Mouse (Mus musculus): ENCODE results near the gene Fbln2. TPM values are rescaled to one million over a fixed set of nuclear protein-coding genes. Genes with fewer than 3 reads are reported as not detected.

The Fbln2 gene
- total and polyA plus RNA-seq, 3 experiments: 0.81 TPM; not detected in 2

DNA sequence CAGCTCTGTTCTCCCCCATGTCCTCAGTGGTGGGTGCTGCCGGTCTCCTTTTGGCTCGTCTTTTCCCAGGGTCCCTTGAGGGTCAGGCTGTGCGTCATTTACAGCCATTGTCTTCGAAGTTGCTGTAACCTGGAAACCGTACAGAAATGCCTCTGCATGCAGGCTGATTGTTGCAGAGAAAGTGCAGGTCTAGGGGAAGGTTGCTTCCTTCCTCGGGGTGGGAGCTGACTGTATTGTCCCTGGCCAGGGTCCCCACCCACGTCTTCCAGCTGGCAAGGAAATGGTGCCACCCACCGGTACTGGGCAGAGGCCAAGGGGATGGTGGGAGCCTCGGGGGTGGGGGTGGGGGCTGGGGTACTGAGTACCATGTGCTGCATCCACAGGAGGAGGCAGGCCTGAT is 6.2 kb downstream of the Fbln2 start:
- dilution Hi-C loops (cut with MboI; ENCODE audit: extremely low pct_ligation_motif_present, extremely low pct_unique_long_range_greater_than_20kb, low sequenced_read_pairs) (no loop called here), in situ Hi-C loops (cut with MboI; ENCODE audit: low pct_ligation_motif_present, low pct_unique_long_range_greater_than_20kb, low sequenced_read_pairs) (no loop called here)
- no peak overlapping the region for H3K27ac ChIP-seq (ENCODE audit: insufficient read depth, low read depth)
- TF ChIP-seq NELFE (IDR thresholded peaks at IDR 0.05; ENCODE audit: low read depth, low read length) (no peak), ETS1 (conservative IDR thresholded peaks at IDR 0.05; ENCODE audit: low read depth, low read length) (no peak), CTCF (conservative IDR thresholded peaks at IDR 0.05 in 1 of 2, IDR thresholded peaks at IDR 0.05 in 1 of 2; ENCODE audit: low read depth in 2 of 2, low read length in 2 of 2) (no peak), HCFC1 (IDR thresholded peaks at IDR 0.05; ENCODE audit: low read depth, low read length) (no peak), E2F4 (IDR thresholded peaks at IDR 0.05; ENCODE audit: insufficient replicate concordance, low read depth, low read length) (no peak), RCOR1 (conservative IDR thresholded peaks at IDR 0.05; ENCODE audit: low read depth, low read length) (no peak), ZNF384 (IDR thresholded peaks at IDR 0.05; ENCODE audit: low read depth, low read length) (no peak), POLR2AphosphoS2 (IDR thresholded peaks at IDR 0.05; ENCODE audit: low read depth, low read length) (no peak), TBP (conservative IDR thresholded peaks at IDR 0.05; ENCODE audit: low read depth, low read length) (no peak), ZKSCAN1 (IDR thresholded peaks at IDR 0.05; ENCODE audit: borderline replicate concordance, low read depth, low read length) (no peak), JUN (IDR thresholded peaks at IDR 0.05; ENCODE audit: insufficient read depth, low read depth, low read length) (no peak), TCF12 (IDR thresholded peaks at IDR 0.05; ENCODE audit: low read depth, low read length) (no peak), PAX5 (IDR thresholded peaks at IDR 0.05; ENCODE audit: low read length) (no peak), IRF4 (IDR thresholded peaks at IDR 0.05; ENCODE audit: low read depth, low read length) (no peak), CHD2 (IDR thresholded peaks at IDR 0.05; ENCODE audit: low read length) (no peak), KAT2A (IDR thresholded peaks at IDR 0.05; ENCODE audit: insufficient replicate concordance, low read length) (no peak), POLR2A (IDR thresholded peaks at IDR 0.05; ENCODE audit: low read depth, low read length) (no peak), RAD21 (IDR thresholded peaks at IDR 0.05; ENCODE audit: low read depth, low read length) (no peak), MAX (IDR thresholded peaks at IDR 0.05; ENCODE audit: low read length) (no peak), CHD1 (IDR thresholded peaks at IDR 0.05; ENCODE audit: low read depth, low read length) (no peak)
- no peak overlapping the region for H3K4me2 ChIP-seq (ENCODE audit: insufficient read depth, low read depth, poor library complexity, severe bottlenecking)
- H3K36me3 ChIP-seq (replicated peaks in 1 of 2; ENCODE audit: control insufficient read depth in 1 of 2, insufficient read depth in 1 of 2, low read length in 1 of 2): no peaks in the 10 kb centered on the region
- H3K27me3 ChIP-seq (replicated peaks): peaks cover 96% of the 10 kb centered on the region
- no peak overlapping the region for H3K9ac ChIP-seq (ENCODE audit: insufficient read depth, low read depth)
- H3K4me1 ChIP-seq (ENCODE audit: control insufficient read depth in 1 of 2, insufficient read depth in 2 of 2): no peaks in the 10 kb centered on the region
- DNase-seq (ENCODE audit: extremely low read depth): no peak
- no peaks in the 10 kb centered on the region for H3K9me3 ChIP-seq (replicated peaks; ENCODE audit: low read length)
- no peaks in the 10 kb centered on the region for H3K79me2 ChIP-seq (replicated peaks; ENCODE audit: control insufficient read depth, extremely low read depth, insufficient read depth, poor library complexity, severe bottlenecking)
- no peak overlapping the region for H3K4me3 ChIP-seq (replicated peaks in 1 of 3; ENCODE audit: low read depth in 2 of 3, low read length in 2 of 3, poor library complexity in 1 of 3)

DNA sequence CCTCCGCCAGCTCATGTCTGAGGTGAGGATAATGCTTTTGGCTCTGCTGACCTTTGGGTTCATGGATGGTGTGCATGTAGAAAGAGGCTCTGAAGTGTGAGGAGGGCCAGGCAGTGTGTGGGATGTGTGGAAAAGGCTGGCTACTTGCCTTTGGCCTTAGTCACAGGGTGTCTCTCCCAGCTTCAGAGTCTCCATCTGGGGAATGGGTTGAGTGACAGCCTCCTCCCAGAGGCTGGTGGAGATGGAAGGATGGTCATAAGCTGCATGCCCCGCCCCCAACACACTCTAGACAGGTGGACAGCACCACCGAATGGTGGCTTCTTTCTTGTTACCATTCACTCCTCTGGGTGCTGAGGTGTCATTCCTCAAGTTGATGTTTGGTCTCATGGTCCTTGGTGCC is 6.6 kb downstream of the Fbln2 start:
- in situ Hi-C loops (cut with MboI; ENCODE audit: low pct_ligation_motif_present, low pct_unique_long_range_greater_than_20kb, low sequenced_read_pairs) (no loop called here), dilution Hi-C loops (cut with MboI; ENCODE audit: extremely low pct_ligation_motif_present, extremely low pct_unique_long_range_greater_than_20kb, low sequenced_read_pairs) (no loop called here)
- TF ChIP-seq CTCF (conservative IDR thresholded peaks at IDR 0.05 in 1 of 2, IDR thresholded peaks at IDR 0.05 in 1 of 2; ENCODE audit: low read depth in 2 of 2, low read length in 2 of 2) (no peak; a peak in 1 of 4 replicates), KAT2A (IDR thresholded peaks at IDR 0.05; ENCODE audit: insufficient replicate concordance, low read length) (no peak), ELF1 (IDR thresholded peaks at IDR 0.05; ENCODE audit: low read depth, low read length) (no peak), NELFE (IDR thresholded peaks at IDR 0.05; ENCODE audit: low read depth, low read length) (no peak), SMC3 (IDR thresholded peaks at IDR 0.05; ENCODE audit: low read depth, low read length) (no peak), TCF12 (IDR thresholded peaks at IDR 0.05; ENCODE audit: low read depth, low read length) (no peak), USF2 (conservative IDR thresholded peaks at IDR 0.05; ENCODE audit: low read depth, low read length) (no peak), IRF4 (IDR thresholded peaks at IDR 0.05; ENCODE audit: low read depth, low read length) (no peak), ZNF384 (IDR thresholded peaks at IDR 0.05; ENCODE audit: low read depth, low read length) (no peak), PAX5 (IDR thresholded peaks at IDR 0.05; ENCODE audit: low read length) (no peak), UBTF (IDR thresholded peaks at IDR 0.05; ENCODE audit: low read depth, low read length) (no peak)
- DNase-seq (ENCODE audit: extremely low read depth): no peak
- no peak overlapping the region for H3K4me2 ChIP-seq (ENCODE audit: insufficient read depth, low read depth, poor library complexity, severe bottlenecking)
- no peaks in the 10 kb centered on the region for H3K9me3 ChIP-seq (replicated peaks; ENCODE audit: low read length)
- H3K9ac ChIP-seq (ENCODE audit: insufficient read depth, low read depth): no peak overlapping the region
- H3K27me3 ChIP-seq (replicated peaks): peaks cover 96% of the 10 kb centered on the region
- H3K27ac ChIP-seq (ENCODE audit: insufficient read depth, low read depth): no peak overlapping the region
- no peak overlapping the region for H3K4me3 ChIP-seq (replicated peaks in 1 of 3; ENCODE audit: low read depth in 2 of 3, low read length in 2 of 3, poor library complexity in 1 of 3)
- no peaks in the 10 kb centered on the region for H3K36me3 ChIP-seq (replicated peaks in 1 of 2; ENCODE audit: control insufficient read depth in 1 of 2, insufficient read depth in 1 of 2, low read length in 1 of 2)
- H3K79me2 ChIP-seq (replicated peaks; ENCODE audit: control insufficient read depth, extremely low read depth, insufficient read depth, poor library complexity, severe bottlenecking): no peaks in the 10 kb centered on the region
- H3K4me1 ChIP-seq (ENCODE audit: control insufficient read depth in 1 of 2, insufficient read depth in 2 of 2): no peaks in the 10 kb centered on the region

All from CH12.LX (cell line).